Mouse (Mus musculus) kidney, adult 9 months (tissue): ENCODE measurements at regions not wholly inside any gene's neighbourhood (a gene's known extent, or its start where the extent isn't known, plus 50 kb on each side); places are given as distances from the start of the nearest gene placed in this dataset.

ENCODE experiments used
- DNase-seq: peaks from one replicate; pipeline ENCODE4 v3.0.0; 2022

GRCm38 (mm10) chr8:27677143-27678106 is 230.0 kb downstream of the Poteg start:
- peak; percentile 31 for DNase-seq

GRCm38 (mm10) chr8:27679164-27679563 is 231.7 kb downstream of the Poteg start:
- DNase-seq, result peak; percentile 42

GRCm38 (mm10) chr8:27721988-27722387 is 274.5 kb downstream of the Poteg start:
- DNase-seq, result no peak

- DNase-seq, result no peak
Observed at GRCm38 (mm10) chr8:27770296-27770695, 322.8 kb downstream of the Poteg start.

GRCm38 (mm10) chr8:27770803-27771202 is 323.3 kb downstream of the Poteg start:
- DNase-seq, result no peak

GRCm38 (mm10) chr8:27771250-27771649 is 323.8 kb downstream of the Poteg start:
- no peak for DNase-seq

- DNase-seq, result peak; percentile 43
Observed at GRCm38 (mm10) chr8:27778982-27779381, 331.5 kb downstream of the Poteg start.
